In genomic region chr5:37040711-37041110, GRCm38 (mm10) we compare ENCODE assay signal across 13 mouse cellular contexts. TPM values are rescaled to one million over a fixed set of nuclear protein-coding genes. Genes with fewer than 3 reads are reported as not detected.
A peak's percentile ranks its signal among the peaks of the same experiment; 100 is the strongest.
DNase-seq lines count a peak whose midpoint lies in the region; ATAC-seq lines count a peak whose summit lies in the region.
"Had no signal": no experiment of that assay in that cellular context is flagged by ENCODE, and none has a peak within 500 bp of the region (broad histone marks: within the 10 kb centered on the region; RNA-seq: fewer than 3 reads in every experiment).

No protein-coding gene starts in this region.

- H3K27ac ChIP-seq in heart, embryonic 13.5 days (replicated peaks) = no peak overlapping the region
- H3K27ac ChIP-seq: liver, embryonic 13.5 days had no signal

- H3K9ac ChIP-seq in heart, embryonic 13.5 days = no peak overlapping the region
- H3K9ac ChIP-seq: liver, embryonic 13.5 days had no signal

- H3K27me3 ChIP-seq in heart, embryonic 13.5 days (replicated peaks) = peaks cover 42% of the 10 kb centered on the region

- peaks cover 12% of the 10 kb centered on the region for H3K4me1 ChIP-seq in heart, embryonic 13.5 days
- H3K4me1 ChIP-seq: liver, embryonic 13.5 days had no signal

- H3K4me3 ChIP-seq in heart, embryonic 13.5 days = no peak overlapping the region
- H3K4me3 ChIP-seq: liver, embryonic 13.5 days had no signal

- H3K36me3 ChIP-seq in heart, embryonic 13.5 days = no peaks in the 10 kb centered on the region
- H3K36me3 ChIP-seq: liver, embryonic 13.5 days had no signal

- H3K4me2 ChIP-seq in heart, embryonic 13.5 days = peak overlapping the region; percentile 26; the same call in 1 of the 2 replicates
- H3K4me2 ChIP-seq: liver, embryonic 13.5 days had no signal

- intact Hi-C loops in heart, postnatal 10 days (cut with DNase I) = no loop called here

- no peak for ATAC-seq in heart, embryonic 13.5 days (ENCODE audit: extremely low read depth, insufficient number of reproducible peaks, low FRiP score, low TSS enrichment)
- peak; percentile 12 to 40 for ATAC-seq in hematopoietic stem cell, adult 5-6 weeks (replicated peaks in 1 of 2; ENCODE audit: insufficient read depth in 1 of 2, low FRiP score in 2 of 2, low TSS enrichment in 1 of 2, low read depth in 1 of 2, poor library complexity in 2 of 2, severe bottlenecking in 2 of 2)

- H3K9me3 ChIP-seq in heart, embryonic 13.5 days = no peaks in the 10 kb centered on the region
- H3K9me3 ChIP-seq: liver, embryonic 13.5 days had no signal

- WGBS in heart, embryonic 13.5 days = 14% methylated on average over 9 of the region's 9 CpGs

- DNase-seq in heart, postnatal 10 days = no peak
- DNase-seq in thymus, postnatal 0 days (ENCODE audit: low spot score) = peak; percentile 53
- no peak for DNase-seq in thymus, postnatal 36 days
- DNase-seq in testis, postnatal 14 days (ENCODE audit: low spot score) = peak; percentile 59
- DNase-seq in kidney, postnatal 25 days = no peak
- DNase-seq in spleen, postnatal 4 days (ENCODE audit: low spot score in 2 of 2) = no peak
- DNase-seq: adrenal gland, postnatal 25 days; heart, postnatal 4 days; layer of hippocampus, adult 9-11 months; liver, embryonic 13.5 days; right cerebral cortex, postnatal 14 days had no signal

RNA-seq across cellular contexts. Expression of gene Gm1043, which starts 44.5 kb away (rescaled TPM):
- not detected in 2 replicates for polyA plus RNA-seq in heart, embryonic 13.5 days (2015; fragmentation: Nextera tagmentation; extraction: Ambion mirVana)
- total RNA-seq in heart, postnatal 10 days (2021) = not detected
- polyA plus RNA-seq in thymus, postnatal 0 days (2015; fragmentation: Nextera tagmentation; extraction: Ambion mirVana) = 0.22 and 0.27 TPM in 2 replicates
- total RNA-seq in hematopoietic stem cell, adult 5-6 weeks (2017) = 0.13 TPM in 1 of 2 replicates, not detected in the other
- total RNA-seq: heart, postnatal 4 days had no signal
- polyA plus RNA-seq: liver, embryonic 13.5 days had no signal

RNA-seq across cellular contexts. Expression of gene Wfs1, which starts 51.7 kb away (rescaled TPM):
- 23.1 and 23.9 TPM in 2 replicates for polyA plus RNA-seq in heart, embryonic 13.5 days (2015; fragmentation: Nextera tagmentation; extraction: Ambion mirVana)
- total RNA-seq in heart, postnatal 10 days (2021) = 10 to 100 TPM; 30.4 to 37.7 TPM
- polyA plus RNA-seq in thymus, postnatal 0 days (2015; fragmentation: Nextera tagmentation; extraction: Ambion mirVana) = 2.2 and 2.3 TPM in 2 replicates
- 1.9 and 5.0 TPM in 2 replicates for total RNA-seq in hematopoietic stem cell, adult 5-6 weeks (2017)

Comparison
In these comparisons a context has a peak if more than half of its experiments do, and no peak if none do; other contexts are left out.
1. DNase-seq: peak in thymus, postnatal 0 days (single experiment) and testis, postnatal 14 days (single experiment); none in heart, postnatal 10 days (0 of 2), thymus, postnatal 36 days (0 of 2), kidney, postnatal 25 days (0 of 2) and spleen, postnatal 4 days (0 of 2).